Mouse (Mus musculus) CH12.LX (cell line): Measurements from ENCODE around the gene Polm. TPM values are rescaled to one million over a fixed set of nuclear protein-coding genes. Genes with fewer than 3 reads are reported as not detected.
A peak's percentile ranks its signal among the peaks of the same experiment; 100 is the strongest.

Experiments
- DNase-seq: peaks from one replicate; pipeline ENCODE4 v3.0.0-alpha.2; 2013; ENCODE audit errors: extremely low read depth
- H3K27ac ChIP-seq: 2 replicates; pipeline ENCODE4 v1.5.1; 2012; ENCODE audit warnings: low read depth, mild to moderate bottlenecking, control low read depth, moderate library complexity; ENCODE audit not compliant: insufficient read depth
- H3K27me3 ChIP-seq: replicated peaks from 2 replicates; pipeline ENCODE3; 2012; ENCODE audit warnings: inconsistent platforms
- H3K36me3 ChIP-seq, 2 experiments: replicated peaks in 1 of 2; 2 replicates each; pipeline versions ENCODE3 to v1.6.1; 2012; ENCODE audit warnings: inconsistent platforms in 1 of 2, low read length in 1 of 2, mild to moderate bottlenecking in 1 of 2, mixed read lengths in 1 of 2, moderate library complexity in 1 of 2; ENCODE audit not compliant: control insufficient read depth in 1 of 2, insufficient read depth in 1 of 2
- H3K4me1 ChIP-seq, 2 experiments: 2 replicates each; pipeline ENCODE4 v1.6.1; 2012; ENCODE audit warnings: inconsistent platforms in 1 of 2, moderate library complexity in 1 of 2; ENCODE audit not compliant: insufficient read depth in 2 of 2, control insufficient read depth in 1 of 2
- H3K4me2 ChIP-seq: 2 replicates; pipeline ENCODE4 v1.6.1; 2012; ENCODE audit warnings: low read depth, mild to moderate bottlenecking, control low read depth; ENCODE audit not compliant: poor library complexity, insufficient read depth, severe bottlenecking
- H3K4me3 ChIP-seq, 3 experiments: fragments of 150-350 bp in 1 of 3; sonication (generic) in 1 of 3; replicated peaks in 1 of 3; 2 replicates each; pipeline versions ENCODE3 to v1.5.1; 2011 to 2012; ENCODE audit warnings: low read depth in 2 of 3, low read length in 2 of 3, mild to moderate bottlenecking in 2 of 3, moderate library complexity in 2 of 3, control low read depth in 1 of 3, improper control_type of control experiment in 1 of 3, inconsistent platforms in 1 of 3, mixed read lengths in 1 of 3; ENCODE audit not compliant: poor library complexity in 1 of 3
- H3K79me2 ChIP-seq: replicated peaks from 2 replicates; pipeline ENCODE4 v1.6.1; 2012; ENCODE audit warnings: mild to moderate bottlenecking, moderate library complexity; ENCODE audit not compliant: control insufficient read depth, poor library complexity, insufficient read depth, severe bottlenecking; ENCODE audit errors: extremely low read depth
- H3K9ac ChIP-seq: 2 replicates; pipeline ENCODE4 v1.6.1; 2012; ENCODE audit warnings: low read depth, mild to moderate bottlenecking, control low read depth, moderate library complexity; ENCODE audit not compliant: insufficient read depth
- H3K9me3 ChIP-seq: replicated peaks from 2 replicates; pipeline ENCODE3; 2012; ENCODE audit warnings: low read length, inconsistent platforms, mixed read lengths
- CHD1 ChIP-seq: IDR thresholded peaks from 2 replicates; pipeline ENCODE4 v1.6.1; 2012; ENCODE audit warnings: low read depth, low read length, improper control_type of control experiment, inconsistent platforms
- E2F4 ChIP-seq: IDR thresholded peaks from 2 replicates; pipeline ENCODE4 v1.6.1; 2011; ENCODE audit warnings: low read depth, low read length, improper control_type of control experiment; ENCODE audit not compliant: insufficient replicate concordance
- EP300 ChIP-seq: IDR thresholded peaks from 2 replicates; pipeline ENCODE4 v1.6.1; 2011; ENCODE audit warnings: low read length, improper control_type of control experiment
- KAT2A ChIP-seq: IDR thresholded peaks from 2 replicates; pipeline ENCODE4 v1.6.1; 2012; ENCODE audit warnings: low read length, improper control_type of control experiment, inconsistent platforms; ENCODE audit not compliant: insufficient replicate concordance
- MAFK ChIP-seq: IDR thresholded peaks from 2 replicates; pipeline ENCODE4 v1.6.1; 2011; ENCODE audit warnings: low read length, improper control_type of control experiment; ENCODE audit not compliant: insufficient replicate concordance
- MAX ChIP-seq: IDR thresholded peaks from 2 replicates; pipeline ENCODE4 v1.6.1; 2011; ENCODE audit warnings: low read length, improper control_type of control experiment
- MEF2A ChIP-seq: IDR thresholded peaks from 2 replicates; pipeline ENCODE4 v1.6.1; 2014; ENCODE audit warnings: low read depth, mild to moderate bottlenecking, inconsistent platforms, low read length, improper control_type of control experiment, borderline replicate concordance
- MXI1 ChIP-seq: IDR thresholded peaks from 2 replicates; pipeline ENCODE4 v1.6.1; 2011; ENCODE audit warnings: mild to moderate bottlenecking, low read depth, low read length, improper control_type of control experiment
- PAX5 ChIP-seq: IDR thresholded peaks from 2 replicates; pipeline ENCODE4 v1.6.1; 2012; ENCODE audit warnings: low read length, inconsistent platforms, mixed read lengths
- POLR2AphosphoS2 ChIP-seq: IDR thresholded peaks from 2 replicates; pipeline ENCODE4 v1.6.1; 2011; ENCODE audit warnings: low read depth, low read length, improper control_type of control experiment
- SIN3A ChIP-seq: IDR thresholded peaks from 2 replicates; pipeline ENCODE4 v1.6.1; 2012; ENCODE audit warnings: low read length, improper control_type of control experiment, inconsistent platforms
- SMC3 ChIP-seq: IDR thresholded peaks from 2 replicates; pipeline ENCODE4 v1.6.1; 2011; ENCODE audit warnings: low read depth, low read length, improper control_type of control experiment
- TCF12 ChIP-seq: IDR thresholded peaks from 2 replicates; pipeline ENCODE4 v1.6.1; 2014; ENCODE audit warnings: low read depth, mild to moderate bottlenecking, inconsistent platforms, low read length, improper control_type of control experiment
- UBTF ChIP-seq: IDR thresholded peaks from 2 replicates; pipeline ENCODE4 v1.6.1; 2012; ENCODE audit warnings: low read depth, mild to moderate bottlenecking, inconsistent platforms, low read length, improper control_type of control experiment, moderate library complexity
- USF2 ChIP-seq: conservative IDR thresholded peaks from 2 replicates; pipeline ENCODE4 v1.6.1; 2011; ENCODE audit warnings: low read depth, low read length, improper control_type of control experiment
- ZC3H11A ChIP-seq: IDR thresholded peaks from 2 replicates; pipeline ENCODE4 v1.6.1; 2012; ENCODE audit warnings: low read depth, mild to moderate bottlenecking, inconsistent platforms, low read length, improper control_type of control experiment
- ZMIZ1 ChIP-seq: IDR thresholded peaks from 2 replicates; pipeline ENCODE4 v1.6.1; 2012; ENCODE audit warnings: low read depth, mild to moderate bottlenecking, inconsistent platforms, low read length, improper control_type of control experiment
- dilution Hi-C: fragments of 300-500 bp; cut with MboI; formaldehyde crosslinking; loops from 2 replicates; pipeline ENCODE4 v1.14.3; 2020; ENCODE audit warnings: low sequenced_read_pairs; ENCODE audit not compliant: extremely low pct_unique_long_range_greater_than_20kb, extremely low pct_ligation_motif_present
- in situ Hi-C: fragments of 300-500 bp; cut with MboI; formaldehyde crosslinking; loops from 3 replicates; pipeline ENCODE4 v1.14.3; 2019; ENCODE audit warnings: low sequenced_read_pairs, low pct_ligation_motif_present, low pct_unique_long_range_greater_than_20kb, mixed read lengths
- polyA plus RNA-seq: library from polyadenylated mRNA; unstranded; fragments of >175 nt; gene quantifications from 2 replicates; pipeline ENCODE4 v1.2.1, GENCODE M21; 2012; ENCODE audit warnings: low read depth; ENCODE audit not compliant: insufficient read length
- total RNA-seq, 2 experiments: library from RNA; depleted of rRNA; stranded (reverse); fragments of 300-350 nt in 1 of 2; fragments of >200 nt in 1 of 2; gene quantifications; 2 replicates each; pipeline ENCODE4 v1.2.3; 2012 to 2014

Gene Polm
- total and polyA plus RNA-seq, 3 experiments = 1.9 to 9.7 (median 4.1) TPM

DNA sequence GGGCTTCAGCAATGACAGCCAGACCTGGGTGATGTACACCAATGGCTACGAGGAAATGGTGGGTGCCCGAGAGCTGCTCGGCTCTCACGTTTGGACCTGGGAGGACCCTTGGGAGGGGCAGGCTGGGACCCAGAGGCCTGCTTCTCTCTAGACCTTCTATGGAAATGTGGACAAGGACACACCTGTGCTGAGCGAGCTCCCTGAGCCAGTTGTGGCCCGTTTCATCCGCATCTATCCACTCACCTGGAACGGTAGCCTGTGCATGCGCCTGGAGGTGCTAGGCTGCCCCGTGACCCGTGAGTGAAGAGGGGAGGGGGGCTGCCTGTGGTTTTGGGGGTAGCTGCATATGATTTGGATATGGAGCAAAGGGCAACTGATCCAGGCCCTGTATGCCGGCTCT, 30.5 kb upstream of the Polm start:
- Histone ChIP-seq H3K27ac (no peak overlapping the region), H3K9me3 (no peaks in the 10 kb centered on the region), H3K36me3 (peaks cover 42 to 60% of the 10 kb centered on the region in 2 experiments), H3K4me2 (no peak overlapping the region), H3K9ac (no peak overlapping the region), H3K4me1 (peaks cover 3 to 15% of the 10 kb centered on the region in 2 experiments; a peak in 2 of 4 replicates), H3K79me2 (no peaks in the 10 kb centered on the region), H3K27me3 (peaks cover 9% of the 10 kb centered on the region), H3K4me3 (no peak overlapping the region)
- DNase-seq = no peak
- TF ChIP-seq SMC3 (no peak), POLR2AphosphoS2 (0 out of 2 replicates have a peak, but pooled peaks have one; percentile 16)
- in situ Hi-C loops = no loop called here
- dilution Hi-C loops = no loop called here

GRCm38 (mm10) chr11:5867196-5867595, 29.4 kb upstream of the Polm start:
- Histone ChIP-seq H3K27me3 (peaks cover 20% of the 10 kb centered on the region), H3K4me1 (peaks cover 3 to 15% of the 10 kb centered on the region in 2 experiments; a peak in 2 of 4 replicates), H3K27ac (no peak overlapping the region), H3K36me3 (peaks cover 31 to 49% of the 10 kb centered on the region in 2 experiments), H3K9ac (no peak overlapping the region), H3K79me2 (no peaks in the 10 kb centered on the region), H3K4me3 (no peak overlapping the region), H3K4me2 (no peak overlapping the region), H3K9me3 (no peaks in the 10 kb centered on the region)
- dilution Hi-C loops (no loop called here), in situ Hi-C loops (no loop called here)
- TF ChIP-seq E2F4 (no peak), USF2 (no peak), ZMIZ1 (no peak)
- no peak for DNase-seq

DNA sequence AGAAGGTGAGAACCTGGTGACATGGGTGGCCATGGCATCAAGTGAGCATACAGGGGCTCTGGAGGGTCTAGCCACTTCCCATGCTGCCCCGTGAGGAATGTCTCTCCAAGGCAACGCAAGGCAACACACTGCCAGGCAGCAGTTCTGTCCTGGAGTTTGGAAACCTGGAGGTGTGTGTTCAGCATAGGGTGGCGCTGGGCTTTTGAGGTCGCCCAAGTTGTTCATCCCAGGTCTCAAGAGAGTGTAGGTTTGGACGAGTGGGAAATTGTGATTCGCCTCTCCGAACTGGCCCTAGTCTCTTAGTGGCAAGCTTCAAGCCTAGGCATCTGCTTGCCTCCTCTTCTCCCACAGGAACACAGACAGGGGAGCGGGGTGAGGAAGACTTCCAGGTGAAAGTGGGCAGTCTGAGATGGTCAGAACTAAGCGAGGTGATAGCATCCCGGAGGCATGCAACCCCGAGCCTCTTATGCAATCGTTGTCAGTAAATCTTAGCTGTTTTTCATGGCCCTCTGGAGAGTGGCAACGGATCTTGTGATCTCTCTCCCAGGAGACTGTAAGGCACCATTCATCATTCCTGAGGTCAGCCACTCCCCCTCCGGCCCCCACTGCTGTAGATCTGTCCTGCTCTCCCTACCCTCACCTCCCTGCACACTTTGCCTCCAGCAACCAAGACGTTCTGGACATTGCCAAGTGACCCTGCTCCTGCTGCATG, 24.7 kb upstream of the Polm start:
- no peak overlapping the region for H3K27ac ChIP-seq
- H3K9me3 ChIP-seq = peaks cover 14% of the 10 kb centered on the region
- no peak overlapping the region for H3K4me3 ChIP-seq
- H3K27me3 ChIP-seq = peaks cover 36% of the 10 kb centered on the region
- DNase-seq = no peak
- dilution Hi-C loops = no loop called here
- in situ Hi-C loops = no loop called here
- H3K4me2 ChIP-seq = no peak overlapping the region
- TF ChIP-seq EP300 (no peak), PAX5 (no peak), MAX (no peak), MAFK (no peak), KAT2A (no peak), SIN3A (no peak), ZC3H11A (no peak), UBTF (no peak), MEF2A (no peak), CHD1 (no peak), TCF12 (no peak), MXI1 (no peak), SMC3 (no peak)
- TF ChIP-seq, all 38 proteins: peak for 0
- Histone ChIP-seq H3K4me1 (peaks cover 0 to 5% of the 10 kb centered on the region in 2 experiments; a peak in 1 of 4 replicates), H3K36me3 (peaks cover 0 to 3% of the 10 kb centered on the region in 2 experiments), H3K79me2 (no peaks in the 10 kb centered on the region), H3K9ac (no peak overlapping the region)
